Mouse (Mus musculus) embryo, embryonic 10.5 days (tissue): Measurements from ENCODE around the gene Ccdc9b.

Experiments used
- DNase-seq: peaks from one replicate; pipeline ENCODE4 v3.0.0-alpha.2; 2015; ENCODE audit warnings: low spot score

The Ccdc9b gene

DNA sequence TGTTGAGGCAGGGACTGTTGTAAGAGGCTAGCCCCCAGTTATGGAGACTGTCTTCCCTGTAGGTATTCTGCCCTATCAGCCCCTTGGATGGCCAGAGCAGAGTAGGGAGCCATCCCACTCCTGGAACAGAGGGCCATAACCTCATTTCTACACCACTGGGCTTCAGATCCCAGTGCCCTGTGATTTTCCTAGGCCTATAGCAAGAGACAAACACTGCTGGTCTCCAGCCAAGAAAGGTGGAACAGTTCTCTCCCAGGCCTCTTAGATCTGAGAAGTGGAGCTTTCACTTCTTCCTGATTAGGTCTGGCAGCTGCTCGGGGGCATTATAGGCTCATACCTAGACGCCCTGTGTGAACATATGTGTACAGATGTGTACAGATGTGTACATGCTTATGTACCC is 13.8 kb upstream of the Ccdc9b start:
- DNase-seq = no peak

DNA sequence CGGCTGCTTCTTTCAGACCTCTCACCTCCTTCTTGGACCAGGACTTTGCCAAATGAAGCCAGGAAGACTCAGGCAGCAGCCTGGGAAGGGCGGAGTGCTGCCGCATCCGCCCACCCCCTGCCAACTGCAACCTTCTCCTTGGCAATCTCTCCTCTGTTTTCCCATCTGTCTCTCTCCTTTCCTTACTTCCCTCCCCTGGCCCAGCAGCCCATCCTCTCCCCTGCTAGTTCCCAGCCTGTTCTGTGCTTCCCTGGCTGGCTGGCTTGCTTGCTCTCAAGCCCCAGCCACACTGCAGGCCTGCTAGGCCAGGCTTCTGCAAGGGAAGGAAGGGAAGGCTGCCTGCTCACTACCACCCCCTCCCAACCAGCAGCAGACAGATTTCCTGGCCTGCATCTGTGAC is 13.4 kb upstream of the Ccdc9b start:
- no peak for DNase-seq

DNA sequence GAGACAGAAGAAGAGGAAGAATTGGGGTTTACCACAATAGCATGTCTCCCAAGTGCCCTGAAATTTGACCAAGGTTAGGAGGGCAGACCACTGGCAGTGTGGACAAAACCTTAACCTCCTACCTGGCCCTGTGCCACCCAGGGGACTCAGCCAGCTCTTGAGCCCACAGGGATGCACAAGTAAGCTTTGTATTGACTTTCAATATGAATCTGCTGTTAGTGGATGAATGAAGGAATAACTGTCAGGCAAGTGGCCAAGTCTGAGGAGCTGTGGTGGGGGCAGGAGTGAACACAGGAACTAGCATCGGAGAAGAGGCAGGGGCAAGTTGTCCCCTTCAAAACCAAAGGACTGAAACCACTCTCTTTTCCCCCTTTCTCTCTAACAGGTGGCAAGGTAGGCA is 12.9 kb upstream of the Ccdc9b start:
- DNase-seq = no peak

DNA sequence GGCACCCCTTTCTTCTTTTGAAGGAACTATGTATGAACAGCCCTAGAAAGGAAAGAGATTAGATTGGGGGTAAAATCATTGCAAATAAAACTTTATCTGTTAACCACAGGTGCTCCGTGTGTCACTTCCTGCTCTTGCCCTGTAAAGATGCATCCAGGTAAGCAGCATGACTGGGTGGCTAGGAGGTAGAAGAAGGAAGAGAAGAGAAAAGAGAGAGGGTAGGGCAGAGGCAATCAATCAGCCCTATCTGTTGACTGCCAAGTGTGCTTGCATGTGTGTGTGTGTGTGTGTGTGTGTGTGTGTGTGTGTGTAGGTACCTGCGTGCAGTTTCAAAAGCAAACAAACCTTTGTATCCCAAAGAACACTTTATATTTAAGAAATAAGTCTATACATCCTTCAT is 12.1 kb upstream of the Ccdc9b start:
- no peak for DNase-seq

DNA sequence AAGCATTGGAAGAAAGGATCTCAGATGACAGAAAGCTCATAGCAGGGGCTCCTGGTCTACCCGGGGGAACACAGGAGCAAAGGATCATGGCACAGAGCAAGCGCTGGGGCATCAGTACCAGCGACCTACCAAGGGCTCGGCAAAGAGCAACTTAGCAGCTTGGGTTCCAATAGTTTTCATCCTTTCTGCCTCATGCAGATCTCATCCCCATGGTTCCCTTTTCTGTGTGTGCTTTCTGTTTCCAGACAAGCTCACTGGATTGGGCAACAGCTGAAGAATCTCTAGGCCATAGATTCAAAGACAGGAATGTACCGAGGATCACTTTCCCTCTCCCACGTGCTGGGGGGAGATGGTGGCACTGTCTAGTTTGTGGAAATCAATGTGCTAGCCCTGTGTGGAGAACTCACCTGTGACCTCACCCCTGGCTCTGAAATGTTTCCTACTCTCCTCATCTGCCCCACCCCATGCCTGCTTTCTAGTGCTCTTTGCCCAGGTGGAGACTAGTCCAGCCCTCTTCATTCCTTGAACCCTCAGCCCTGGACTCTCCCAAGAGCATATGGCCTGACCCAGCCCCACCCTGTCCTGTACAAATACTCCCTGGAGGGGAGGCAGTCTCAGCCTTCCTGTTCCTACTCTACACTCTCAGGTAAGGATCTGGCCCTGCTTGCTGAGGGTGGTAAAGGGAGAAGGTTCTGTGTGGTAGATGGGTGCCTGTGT is 9.9 kb upstream of the Ccdc9b start, which contains the start of gene Phgr1:
Gene Phgr1 (plus strand): TSS at position 612 of the 717 bp plus-strand sequence.
- no peak for DNase-seq

DNA sequence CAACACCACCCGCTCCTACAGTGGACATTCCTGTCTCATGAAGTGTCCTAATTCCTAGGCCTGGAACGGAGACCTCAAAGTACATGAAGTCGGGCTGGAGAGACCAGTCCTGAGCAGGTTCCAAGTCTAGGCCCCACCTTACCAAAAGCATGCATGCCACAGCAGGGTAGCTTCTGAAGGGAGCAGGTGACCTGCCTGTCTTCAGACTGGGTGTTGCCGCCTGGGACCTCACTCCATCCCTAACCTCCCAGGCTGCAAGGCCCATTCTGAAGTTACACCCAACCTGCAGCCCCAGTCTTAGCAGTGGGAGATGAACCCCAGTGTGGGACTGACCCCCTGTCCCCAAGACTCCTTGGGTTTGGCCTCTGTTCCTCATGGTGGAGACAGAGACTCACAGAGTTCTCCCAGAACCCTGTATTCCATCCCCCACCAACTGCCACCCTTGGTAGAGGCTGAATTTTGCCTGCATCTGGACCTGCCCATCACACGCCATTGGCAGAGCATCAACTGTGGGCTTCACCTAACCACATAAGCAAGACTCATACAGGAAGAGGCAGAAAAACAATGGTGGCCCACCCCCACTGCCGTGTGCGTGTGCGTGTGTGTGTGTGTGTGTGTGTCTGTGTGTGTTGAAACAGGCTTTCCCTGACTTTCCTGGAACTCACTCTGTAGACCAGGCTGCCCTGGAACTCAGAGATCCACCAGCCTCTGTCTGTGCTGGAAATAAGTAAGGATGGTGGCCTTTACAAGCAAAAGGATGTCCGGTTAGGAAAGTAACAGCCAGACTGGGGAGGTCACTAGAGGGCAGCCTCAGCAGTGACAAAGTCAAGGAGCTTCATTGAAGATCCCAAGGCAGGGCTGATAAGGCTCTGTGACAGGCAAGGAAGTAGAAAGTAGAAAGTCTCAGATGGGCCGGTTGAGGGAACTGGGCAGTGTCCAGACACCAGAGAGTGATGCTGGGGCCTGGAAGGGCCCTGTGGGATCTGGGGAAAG is 3.9 kb upstream of the Ccdc9b start:
- DNase-seq = no peak

DNA sequence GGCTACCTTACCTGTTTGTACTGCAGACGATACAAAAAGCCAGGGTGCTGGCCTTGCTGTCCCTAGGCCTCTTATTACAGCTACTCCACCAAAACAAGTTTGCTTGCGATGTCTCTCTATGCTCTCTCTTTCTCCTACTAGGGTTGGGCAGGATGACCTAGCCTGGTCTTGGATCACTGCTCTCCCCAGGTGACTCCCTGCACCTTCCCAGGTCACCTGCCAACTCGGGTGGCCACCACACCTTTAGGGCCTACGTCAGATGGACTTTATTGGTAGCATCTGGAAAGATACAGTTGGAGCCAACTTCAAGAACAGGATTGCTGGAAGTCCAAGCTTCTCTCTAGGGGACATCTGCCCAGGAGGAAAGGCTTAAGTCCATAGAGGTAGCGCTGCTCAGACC is 2.4 kb upstream of the Ccdc9b start:
- no peak for DNase-seq

DNA sequence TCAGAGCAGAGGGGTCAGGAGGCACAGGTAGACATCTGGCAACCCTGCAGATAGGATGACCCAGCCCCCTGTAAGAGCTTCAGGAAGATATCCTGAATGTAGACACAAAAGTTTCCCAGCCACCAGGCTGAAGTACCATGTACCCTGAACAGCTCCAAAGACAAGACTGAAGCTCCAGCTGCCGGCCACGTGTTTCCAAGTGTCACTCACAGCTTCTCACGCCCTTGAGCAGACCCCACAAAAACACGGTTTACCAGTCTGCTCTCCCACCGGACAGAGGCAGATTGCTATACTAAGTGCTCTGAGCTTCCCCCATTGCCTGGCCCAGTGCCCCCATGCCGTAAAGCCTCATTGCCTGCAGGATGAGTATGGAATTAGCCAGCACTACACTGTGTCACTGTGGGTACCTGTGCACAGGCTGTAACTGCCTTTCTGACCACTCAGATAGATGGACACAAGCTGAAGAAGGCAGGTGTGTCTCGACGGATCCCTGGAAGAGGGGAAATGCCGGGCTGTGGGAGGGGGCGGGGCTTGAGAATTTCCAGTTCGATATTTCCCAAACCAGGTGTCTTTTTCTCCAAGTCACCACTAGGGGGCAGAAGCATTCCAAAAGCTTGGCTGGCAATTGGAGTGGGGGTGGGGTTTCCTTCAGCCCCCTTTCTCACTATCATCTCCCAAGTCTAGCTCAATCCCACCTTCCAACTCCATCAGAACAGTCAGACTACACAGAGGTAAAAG is 1.8 kb upstream of the Ccdc9b start:
- peak; percentile 82 for DNase-seq

DNA sequence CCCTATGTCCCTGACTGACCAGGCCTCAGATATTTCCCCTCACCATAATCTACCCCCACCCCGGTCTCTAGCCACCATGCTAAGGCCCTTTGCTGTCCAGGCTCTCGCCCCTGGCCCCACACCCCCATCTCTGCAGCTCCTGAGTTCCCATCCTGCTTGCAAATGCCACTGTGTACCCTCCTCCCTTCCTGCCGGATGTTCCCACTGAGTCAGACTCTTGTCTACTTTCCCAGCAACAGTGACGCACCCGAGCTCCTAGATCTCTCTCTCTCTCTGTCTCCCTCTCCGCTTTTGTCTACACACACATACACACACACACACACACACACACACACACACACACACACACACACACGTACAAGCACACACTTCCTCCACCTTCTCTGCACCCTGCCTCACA is 1.0 kb upstream of the Ccdc9b start:
- DNase-seq = no peak

DNA sequence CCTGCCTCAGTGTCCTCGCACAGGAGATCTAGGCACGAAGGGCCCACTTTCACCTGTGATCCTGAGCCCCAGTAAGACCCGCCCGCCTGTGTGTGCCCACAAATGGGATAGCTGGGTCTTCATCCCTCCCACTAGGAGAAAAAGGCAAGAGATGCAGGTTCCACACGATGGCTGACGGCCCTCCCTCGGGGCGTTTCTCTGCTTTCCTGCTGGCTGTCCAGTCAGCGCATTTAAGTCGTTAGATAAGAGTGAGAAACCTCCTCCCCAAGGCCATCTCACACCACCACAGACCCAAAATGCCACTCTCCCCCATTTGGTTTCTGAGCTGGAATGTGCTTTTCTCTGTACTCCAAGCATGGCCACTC is 305 bp upstream of the Ccdc9b start:
- no peak for DNase-seq

DNA sequence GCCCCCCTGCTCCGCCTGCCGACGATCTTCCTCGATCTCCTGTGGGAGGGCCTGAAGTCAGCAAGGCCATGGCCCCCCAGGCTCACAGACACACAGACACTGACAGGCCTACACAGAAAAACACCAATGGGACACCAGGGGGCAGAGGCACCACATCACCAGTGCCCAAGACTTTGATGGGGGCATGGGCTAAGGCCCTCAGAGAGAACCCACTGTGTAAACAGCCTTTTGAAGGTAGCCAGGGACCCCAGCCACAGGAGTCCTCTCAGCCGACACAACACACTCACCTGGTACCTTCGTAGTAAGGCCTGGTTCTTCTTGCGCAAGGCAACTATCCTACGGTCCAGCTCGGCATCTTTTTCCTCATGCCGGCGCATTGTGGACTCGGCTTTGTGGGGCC is 1.1 kb downstream of the Ccdc9b start:
- DNase-seq = no peak

DNA sequence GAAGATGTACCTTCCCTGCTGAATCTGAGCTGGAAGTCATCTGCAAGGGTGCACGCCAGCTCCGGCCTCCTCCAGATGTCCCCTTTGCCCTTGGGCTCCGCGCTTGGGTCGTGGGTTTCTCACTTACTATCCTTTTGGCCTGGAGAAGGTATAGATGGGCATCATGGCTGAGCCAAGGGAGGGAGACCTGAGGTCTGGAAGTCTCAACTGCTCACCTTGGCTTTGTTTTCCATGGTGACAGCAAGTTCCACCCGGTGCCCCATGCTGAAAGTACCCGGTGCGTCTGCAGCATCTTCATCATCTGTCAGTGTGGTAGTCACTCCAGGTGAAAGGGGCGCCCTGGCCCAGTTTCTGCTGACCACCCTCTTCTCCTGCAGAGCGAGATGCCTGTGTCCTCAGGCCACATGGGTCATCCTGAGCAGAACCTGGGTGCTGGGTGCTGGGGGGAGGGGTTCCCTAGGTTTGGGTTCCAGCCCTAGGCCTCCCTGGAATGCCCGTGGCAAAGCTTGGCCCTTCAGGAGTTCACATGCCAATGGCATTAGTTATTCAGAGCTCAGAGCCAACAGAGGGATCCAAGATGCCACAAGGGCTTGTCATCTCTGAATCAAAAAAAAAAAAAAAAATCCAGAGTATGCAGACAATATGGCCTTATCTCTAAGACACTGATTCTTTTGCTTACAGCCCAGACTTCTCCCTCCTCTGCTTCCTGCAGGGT is 2.0 kb downstream of the Ccdc9b start:
- no peak for DNase-seq

DNA sequence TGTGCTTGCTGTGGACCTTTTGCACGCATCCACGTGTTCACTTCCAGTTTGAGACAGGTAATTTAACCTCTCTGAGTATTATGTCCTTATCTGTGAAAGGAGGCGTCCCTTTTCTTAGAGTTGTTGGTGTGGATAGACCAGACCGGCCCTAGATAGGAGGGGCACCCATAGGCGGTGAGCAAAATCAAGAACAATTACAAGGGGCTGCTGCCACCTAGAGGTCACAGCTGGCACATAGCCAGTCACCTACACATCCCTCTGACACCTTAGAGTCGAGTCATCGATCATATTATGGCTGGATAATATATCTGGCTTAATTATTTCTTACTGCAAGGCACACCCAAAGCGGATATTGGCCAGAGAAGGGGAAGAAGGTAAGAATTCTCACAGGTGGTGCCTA is 2.6 kb downstream of the Ccdc9b start:
- peak; percentile 82 for DNase-seq

DNA sequence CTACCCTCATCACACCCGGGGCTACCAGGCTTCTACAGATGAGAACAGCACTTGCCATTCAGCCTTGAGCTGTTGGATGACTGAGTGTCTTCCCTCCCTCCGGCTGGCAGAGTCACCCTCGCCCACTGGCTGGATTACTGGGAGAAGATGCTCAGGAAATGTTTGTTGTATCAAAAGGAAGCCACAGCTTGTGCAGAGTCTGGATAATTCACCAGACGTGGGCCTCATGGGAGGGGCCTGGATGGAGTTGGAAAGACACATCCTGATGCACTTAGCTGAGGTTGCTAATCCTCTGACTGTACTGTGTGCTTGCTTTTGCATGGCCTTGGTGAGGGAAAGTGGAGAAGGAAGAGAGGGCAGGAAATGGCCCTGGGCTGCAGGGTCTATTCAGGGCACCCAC is 6.4 kb downstream of the Ccdc9b start:
- DNase-seq = no peak

DNA sequence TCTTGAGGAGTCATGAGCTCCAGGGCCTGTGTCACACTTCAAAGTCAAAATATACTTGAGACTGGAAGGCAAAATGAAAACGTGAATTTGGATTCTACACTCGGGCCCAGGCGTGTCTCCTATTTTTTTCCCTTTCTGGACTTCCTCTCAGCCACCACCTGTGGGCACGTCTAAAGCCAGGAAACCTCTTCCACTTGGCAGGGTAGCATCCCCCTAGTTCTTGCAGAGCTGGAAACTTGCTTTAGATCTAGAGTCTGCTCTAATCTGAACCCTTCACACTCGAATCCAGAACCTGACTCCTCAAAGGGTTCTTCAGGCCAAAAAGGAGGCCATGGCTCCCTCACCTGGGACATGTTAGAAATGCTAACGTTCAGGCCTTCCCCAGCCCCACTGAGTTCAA is 7.1 kb downstream of the Ccdc9b start:
- no peak for DNase-seq

DNA sequence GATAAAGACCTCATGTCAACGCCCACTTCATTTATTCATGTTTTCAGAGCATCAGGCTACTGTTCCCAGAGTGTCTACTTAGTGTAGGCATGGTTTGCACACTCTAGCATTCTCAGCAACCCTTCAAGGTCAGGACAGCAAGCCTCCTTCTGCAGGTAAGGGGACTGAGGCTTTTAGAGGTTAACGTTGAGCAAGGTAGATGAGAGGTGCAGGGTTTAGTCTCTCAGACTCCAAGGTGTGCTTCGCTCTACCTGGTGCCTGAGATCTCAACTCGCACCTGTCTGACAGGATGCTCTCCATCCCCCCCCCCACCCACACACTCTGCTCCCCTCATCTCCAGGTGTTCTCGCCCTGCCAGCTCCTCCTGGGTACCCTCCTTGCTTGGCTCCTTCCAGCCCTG is 8.3 kb downstream of the Ccdc9b start:
- no peak for DNase-seq

DNA sequence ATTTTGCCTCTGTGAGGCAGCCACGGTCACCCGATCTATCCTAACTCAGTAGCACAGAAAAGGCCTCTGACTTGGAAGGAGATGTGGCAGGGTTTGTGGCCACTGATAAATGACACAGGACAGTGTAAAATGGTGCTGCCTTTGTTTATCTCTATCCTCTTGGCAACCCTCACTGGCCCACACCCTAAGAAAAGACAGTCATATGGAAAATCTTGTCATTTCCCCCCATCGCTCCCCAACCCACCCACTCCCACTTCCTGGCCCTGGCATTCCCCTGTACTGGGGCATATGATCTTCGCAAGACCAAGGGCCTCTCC is 9.7 kb downstream of the Ccdc9b start:
- no peak for DNase-seq

DNA sequence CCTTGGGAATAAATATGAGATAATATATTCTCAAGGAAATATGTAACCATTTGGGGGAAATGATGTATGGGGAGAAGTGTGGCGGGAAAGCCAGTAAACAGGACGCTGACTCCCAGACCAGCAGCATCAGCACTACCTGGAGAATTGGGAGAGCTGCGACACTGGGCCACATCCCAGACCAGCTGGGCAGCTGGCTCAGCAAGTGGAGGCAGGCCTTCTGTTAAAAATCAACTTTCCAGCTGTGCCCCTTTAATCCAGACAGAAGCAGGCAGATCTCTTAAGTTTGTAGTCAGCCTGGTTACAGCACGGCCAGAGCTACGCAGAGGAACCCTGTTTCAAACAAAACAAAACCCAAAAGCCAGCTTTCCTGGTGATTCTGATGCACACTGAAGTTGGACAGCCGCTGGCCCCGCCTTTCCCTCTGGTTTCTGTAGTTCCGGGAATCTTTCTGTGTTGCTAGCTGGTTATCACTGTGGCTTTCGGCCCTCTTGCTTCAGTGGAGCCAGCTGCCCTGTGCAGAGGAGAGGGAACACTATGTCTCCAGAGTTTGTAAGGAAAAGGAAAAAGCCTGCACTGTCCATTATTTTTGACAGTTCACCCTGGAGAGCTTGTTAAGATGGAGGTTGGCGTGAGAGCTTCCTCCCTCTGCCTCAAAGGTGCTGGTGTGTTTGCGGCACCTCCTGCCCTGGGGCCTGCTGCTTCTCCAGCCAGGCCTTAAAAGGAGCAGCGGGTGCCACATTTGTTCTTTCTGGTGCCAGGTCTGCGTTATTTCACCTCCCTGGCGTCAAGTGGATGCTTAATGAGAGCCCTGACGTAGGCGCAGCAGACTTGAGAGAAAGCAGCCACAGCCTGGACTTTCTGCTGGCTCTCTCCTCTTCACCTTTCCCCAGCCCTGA is 10.3 kb downstream of the Ccdc9b start:
- DNase-seq = no peak

DNA sequence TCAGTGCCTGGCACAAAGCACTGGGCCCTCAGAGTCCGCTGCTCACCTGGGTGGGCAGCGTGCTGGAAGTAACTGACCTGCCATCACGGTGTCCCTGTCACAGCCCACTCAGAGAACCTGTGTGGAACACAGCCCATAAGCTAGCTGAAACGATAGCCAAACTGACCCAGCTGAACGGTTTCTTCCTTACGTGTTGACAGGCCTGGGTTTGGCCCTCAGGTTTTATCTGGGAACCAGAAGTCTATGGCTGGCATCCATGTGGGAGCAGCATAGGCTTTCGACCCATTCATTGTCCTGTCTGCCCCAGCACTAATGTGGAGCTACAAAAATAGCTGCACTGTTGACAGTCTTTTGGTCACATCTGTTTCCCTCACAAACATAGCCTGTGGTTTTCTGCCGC is 12.0 kb downstream of the Ccdc9b start:
- DNase-seq = no peak

DNA sequence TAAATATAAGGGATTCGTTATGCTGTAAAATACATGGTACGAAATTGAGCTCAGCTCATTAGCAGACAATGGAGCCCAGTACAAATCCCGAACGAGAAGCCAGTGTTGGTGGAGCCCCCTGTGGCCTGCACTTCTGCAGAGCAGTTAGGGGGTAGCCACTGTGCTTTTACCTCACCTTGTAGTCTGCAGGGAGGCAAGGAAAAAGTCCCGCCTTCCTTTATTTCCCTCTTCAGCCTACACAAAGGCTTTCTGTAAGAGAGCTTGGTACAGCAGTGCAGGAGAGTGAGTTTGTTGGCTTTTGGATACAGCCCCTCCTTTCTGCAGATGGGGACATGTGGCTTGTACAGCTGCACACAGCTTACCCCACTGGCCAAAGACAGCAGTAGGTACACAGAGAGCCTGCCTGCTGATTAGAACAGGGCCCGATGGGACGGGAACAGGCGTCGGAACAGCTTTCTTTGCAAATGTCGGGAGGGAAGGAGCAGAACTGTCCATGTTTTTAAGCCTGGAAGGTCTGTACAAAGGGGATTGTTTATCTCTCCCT is 13.0 kb downstream of the Ccdc9b start:
- no peak for DNase-seq
